Mouse (Mus musculus): Measurements from ENCODE around the gene Dpf1.

DNA sequence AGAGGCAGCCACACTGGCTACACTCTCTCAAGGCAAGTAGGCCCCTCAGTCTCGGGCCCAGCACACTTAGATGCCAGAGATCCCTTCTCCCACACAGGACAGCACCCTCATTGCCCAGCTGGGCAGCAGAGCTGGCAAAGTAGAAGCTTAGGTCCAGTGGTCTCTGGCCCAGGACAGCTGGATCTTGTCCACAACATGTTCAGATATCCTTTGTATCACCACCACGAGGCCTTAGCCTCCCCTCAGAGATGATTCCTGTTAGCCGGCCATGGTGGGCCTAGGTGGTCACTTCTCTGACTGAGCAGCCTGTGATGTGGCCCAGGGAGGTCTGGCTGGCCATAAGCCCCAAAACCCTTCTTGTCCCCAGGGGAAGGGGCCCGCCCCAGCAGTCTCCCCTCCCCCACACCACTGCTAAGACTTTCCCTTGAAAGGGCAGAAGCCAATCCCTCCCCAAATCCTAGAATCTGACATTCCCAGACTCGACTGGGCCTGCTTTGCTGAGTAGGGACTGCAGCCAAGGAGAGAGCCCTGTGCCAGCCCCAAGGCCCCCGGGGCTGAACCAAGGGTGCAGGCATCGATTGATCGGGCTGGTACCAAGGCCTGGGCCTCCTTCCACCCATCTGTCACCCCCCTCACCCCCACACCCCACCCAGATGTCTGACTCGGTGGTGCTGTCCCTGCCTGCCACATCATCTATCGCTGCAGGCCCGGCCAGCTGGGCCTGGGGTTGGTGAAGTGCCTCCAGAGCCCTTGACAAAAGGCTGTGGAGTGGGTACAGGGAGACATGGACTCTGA, 12.9 kb upstream of the Dpf1 start:
- TF ChIP-seq CTCF (IDR thresholded peaks at IDR 0.05; ENCODE audit: low read depth, low read length) (no peak), POLR2A (IDR thresholded peaks at IDR 0.05; ENCODE audit: borderline replicate concordance, low read depth, low read length) (no peak)
